16 mouse cellular contexts compared by ENCODE assay signal in genomic region chr5:137194488-137195120, GRCm38 (mm10). TPM values are rescaled to one million over a fixed set of nuclear protein-coding genes. Genes with fewer than 3 reads are reported as not detected.
"Had no signal": no experiment of that assay in that cellular context is flagged by ENCODE, and none has a peak within 500 bp of the region (broad histone marks: within the 10 kb centered on the region; RNA-seq: fewer than 3 reads in every experiment).

No protein-coding gene starts in this region.

- H3K27ac ChIP-seq: limb, embryonic 12.5 days; liver, embryonic 13.5 days; lung, embryonic 15.5 days; midbrain, embryonic 15.5 days had no signal

- H3K4me1 ChIP-seq: limb, embryonic 12.5 days; lung, embryonic 15.5 days had no signal

- H3K27me3 ChIP-seq: midbrain, embryonic 15.5 days had no signal

- H3K4me3 ChIP-seq: limb, embryonic 12.5 days; liver, embryonic 13.5 days; lung, embryonic 15.5 days; midbrain, embryonic 15.5 days had no signal

- H3K9me3 ChIP-seq: limb, embryonic 12.5 days; liver, embryonic 13.5 days; lung, embryonic 15.5 days; midbrain, embryonic 15.5 days had no signal

- H3K9ac ChIP-seq: limb, embryonic 12.5 days; liver, embryonic 13.5 days; liver, postnatal 0 days; lung, embryonic 15.5 days; midbrain, embryonic 15.5 days had no signal

- H3K4me2 ChIP-seq: limb, embryonic 12.5 days; liver, embryonic 13.5 days; lung, embryonic 15.5 days; midbrain, embryonic 11.5 days; midbrain, embryonic 15.5 days had no signal

- ATAC-seq: liver, postnatal 0 days; midbrain, embryonic 15.5 days had no signal

- DNase-seq: kidney, adult 8-10 months; kidney, postnatal 25 days; layer of hippocampus, adult 9-11 months; liver; liver, embryonic 13.5 days; liver, postnatal 0 days; lung, postnatal 14 days; right cerebral cortex, postnatal 4 days; thymus, postnatal 4 days had no signal

- H3K36me3 ChIP-seq: limb, embryonic 12.5 days; liver, embryonic 13.5 days; lung, embryonic 15.5 days; midbrain, embryonic 15.5 days had no signal

RNA-seq across cellular contexts. Expression of gene Muc3a, which starts 17.6 kb away (rescaled TPM):
- polyA plus RNA-seq: midbrain, embryonic 11.5 days had no signal

RNA-seq across cellular contexts. Expression of gene Muc3, which starts 45.5 kb away (rescaled TPM):
- total RNA-seq: left cerebral cortex, postnatal 36 days had no signal
- polyA plus RNA-seq: kidney, embryonic 16.5 days; limb, embryonic 12.5 days; liver, embryonic 13.5 days; liver, postnatal 0 days; lung, embryonic 15.5 days; midbrain, embryonic 11.5 days; midbrain, embryonic 15.5 days; neural tube, embryonic 14.5 days had no signal
